Mouse (Mus musculus): ENCODE measurements at regions not wholly inside any gene's neighbourhood (a gene's known extent, or its start where the extent isn't known, plus 50 kb on each side); places are given as distances from the start of the nearest gene placed in this dataset.

DNA sequence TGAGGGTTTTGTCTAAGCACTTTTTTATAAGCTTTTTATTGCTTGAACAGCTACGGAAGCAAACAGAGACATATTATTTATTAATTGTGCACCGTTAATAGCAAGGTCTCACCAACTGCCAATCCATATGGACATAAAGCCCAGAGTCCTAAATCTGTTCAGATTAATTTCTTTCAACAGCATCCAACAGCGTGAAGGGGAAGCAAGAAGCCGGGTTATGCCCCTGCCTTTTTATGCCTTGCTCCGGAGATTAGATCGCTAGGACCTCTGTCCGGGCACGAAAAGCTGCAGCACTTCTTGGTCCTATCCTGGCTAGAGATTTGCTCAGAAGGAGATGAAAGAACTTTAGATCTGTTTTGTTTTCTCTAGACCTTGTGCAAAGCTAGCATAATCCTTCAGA, 289.6 kb upstream of the Epha7 start:
- TF ChIP-seq GATA4 (IDR thresholded peaks at IDR 0.05; ENCODE audit: insufficient replicate concordance, low read length): no peak

DNA sequence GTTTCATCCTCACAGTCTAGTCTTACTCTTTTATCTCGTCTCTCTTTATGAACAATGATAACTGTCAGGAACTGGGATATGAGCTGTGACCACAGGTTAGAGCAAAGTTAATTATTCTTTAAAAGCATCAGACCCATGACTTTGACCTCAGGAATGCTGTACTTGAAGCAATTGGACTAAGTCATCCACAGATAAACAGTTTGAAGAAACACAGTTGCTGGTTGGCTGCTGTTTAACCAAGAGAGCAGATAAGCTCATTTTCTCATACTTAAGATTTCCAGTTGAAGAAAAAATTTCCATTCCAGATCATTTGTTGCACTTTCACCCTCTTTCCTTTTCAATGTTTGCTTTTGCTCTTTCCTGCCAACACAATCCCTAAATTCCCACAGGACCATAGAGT, 270.7 kb upstream of the Epha7 start:
- TF ChIP-seq GATA4 (IDR thresholded peaks at IDR 0.05; ENCODE audit: insufficient replicate concordance, low read length): peak; percentile 77

- TF ChIP-seq GATA4 (IDR thresholded peaks at IDR 0.05; ENCODE audit: insufficient replicate concordance, low read length): no peak
Measured at GRCm38 (mm10) chr4:28542696-28543328, 270.1 kb upstream of the Epha7 start.

DNA sequence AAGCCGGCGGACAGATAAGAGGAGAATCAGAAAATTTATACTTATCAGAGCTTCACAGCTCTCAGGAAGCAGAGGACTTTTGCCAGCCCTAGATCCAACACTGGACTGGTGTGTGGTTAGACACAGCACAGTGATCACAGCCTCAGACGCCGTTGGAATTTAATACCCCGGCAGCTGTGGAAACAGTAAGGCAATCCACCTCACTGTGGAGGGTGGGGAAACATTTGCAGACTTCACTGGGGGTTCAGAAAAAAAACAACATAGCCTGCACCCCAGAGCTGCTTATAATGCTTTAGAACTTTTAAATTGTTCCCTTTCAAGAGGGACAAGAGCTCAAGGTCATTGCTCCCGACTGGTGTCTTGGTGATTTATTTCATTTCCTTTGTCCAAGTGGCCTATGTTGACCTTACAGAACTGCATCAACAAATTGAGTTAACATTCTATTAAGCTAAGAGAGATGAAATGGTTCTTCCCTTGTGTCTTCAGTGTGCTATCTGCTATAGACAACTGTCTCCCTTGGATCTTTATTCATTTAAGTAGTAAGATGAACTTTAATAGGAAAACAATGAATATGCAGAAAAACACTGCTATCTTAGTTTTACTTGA, 264.6 kb upstream of the Epha7 start:
- TF ChIP-seq GATA4 (IDR thresholded peaks at IDR 0.05; ENCODE audit: insufficient replicate concordance, low read length): no peak

- no peak for TF ChIP-seq GATA4 (IDR thresholded peaks at IDR 0.05; ENCODE audit: insufficient replicate concordance, low read length)
Measured at GRCm38 (mm10) chr4:28571092-28571770, 241.7 kb upstream of the Epha7 start.

DNA sequence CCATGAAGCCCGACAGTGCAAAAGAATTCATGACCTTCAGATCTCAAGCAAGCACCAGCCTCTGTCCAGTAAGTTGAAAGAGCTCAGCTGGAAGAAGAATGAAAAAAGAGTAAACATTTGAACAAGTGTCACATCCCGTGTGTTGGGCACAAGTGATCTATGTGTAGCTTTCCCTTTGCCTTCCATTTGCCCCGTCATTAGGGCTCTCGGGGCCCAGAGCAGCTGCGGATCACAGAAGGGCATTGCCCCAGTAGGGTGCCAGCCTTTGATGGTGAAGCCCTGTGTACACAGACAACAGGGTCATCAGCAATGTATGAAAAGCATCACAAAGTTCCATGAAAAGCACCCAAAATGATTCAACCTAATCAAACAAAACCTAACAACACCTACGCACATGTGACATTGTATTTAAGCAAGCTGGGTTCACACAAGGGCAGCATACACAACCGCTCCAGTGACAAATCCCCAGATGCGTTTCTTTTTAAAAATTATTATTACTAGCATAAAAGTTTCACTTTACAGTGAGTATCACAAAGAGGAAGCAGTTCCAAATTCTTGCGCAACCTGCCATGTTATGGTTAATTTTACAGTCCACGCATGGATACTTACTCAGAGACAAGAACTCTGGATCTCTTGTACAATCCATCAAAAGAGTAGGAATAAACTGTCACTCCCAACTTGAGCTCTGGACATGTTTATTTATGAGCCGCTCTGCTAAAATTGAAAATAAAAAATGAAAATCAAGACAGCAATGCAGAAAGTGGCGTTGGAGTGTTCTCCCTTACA, 224.0 kb upstream of the Epha7 start:
- no peak for TF ChIP-seq GATA4 (IDR thresholded peaks at IDR 0.05; ENCODE audit: insufficient replicate concordance, low read length)

Measured in liver, adult (tissue).